Mouse (Mus musculus) adipose tissue, adult 10 weeks (tissue): ENCODE results near the gene Ssxa1. TPM values are rescaled to one million over a fixed set of nuclear protein-coding genes. Genes with fewer than 3 reads are reported as not detected.

Source experiments
- polyA plus RNA-seq: library from polyadenylated mRNA; stranded (reverse); fragments of 350-450 nt; fragmentation: Illumina TruSeq; extraction: RNeasy Lipid Tissue Mini Kit (QIAGEN cat#74804); gene quantifications from one replicate; pipeline ENCODE4 v1.2.3, GENCODE M21; 2014; ENCODE audit warnings: low read depth, low replicate concordance

Gene Ssxa1
- polyA plus RNA-seq: not detected

DNA sequence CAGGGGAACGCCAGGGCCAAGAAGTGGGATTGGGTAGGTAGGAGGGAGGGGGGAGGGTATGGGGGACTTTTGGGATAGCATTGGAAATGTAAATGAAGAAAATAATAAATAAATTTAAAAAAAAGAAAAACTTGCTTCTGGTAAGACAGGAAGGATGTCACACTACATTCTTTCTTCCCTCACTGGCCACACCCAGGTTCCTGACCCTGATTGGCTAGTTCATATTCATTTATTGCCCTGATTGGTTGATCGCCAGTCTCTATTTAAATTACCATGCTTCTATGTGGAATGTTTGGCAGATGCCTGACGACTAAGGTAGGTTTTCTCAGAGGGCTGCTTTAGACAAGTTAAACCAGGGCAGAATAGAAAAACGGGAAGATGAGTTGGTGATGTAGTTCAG is at the start of gene Ssxa1:
TSS of gene Ssxa1 (plus strand) at position 301 of the 400 bp plus-strand sequence.

DNA sequence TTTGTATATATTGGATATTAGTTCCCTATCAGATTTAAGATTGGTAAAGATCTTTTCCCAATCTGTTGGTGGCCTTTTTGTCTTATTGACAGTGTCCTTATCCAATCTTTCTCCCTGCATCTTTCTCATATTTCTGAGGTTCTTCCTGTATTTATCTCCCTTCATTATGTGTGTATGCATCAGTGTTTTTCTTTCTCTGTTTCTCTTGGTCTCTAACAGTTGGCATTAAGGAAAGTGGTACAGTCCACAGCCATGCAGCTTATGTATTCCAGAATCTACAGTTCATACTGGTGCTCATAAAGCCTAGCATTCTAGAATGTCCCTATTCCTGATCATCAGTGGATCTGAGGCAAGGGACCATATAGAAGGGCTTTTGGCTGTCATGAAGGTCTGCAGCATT is 47.5 kb upstream of the Ssxa1 start, which contains the start of gene Spaca5:
TSS of gene Spaca5 (plus strand) at position 301 of the 400 bp plus-strand sequence.

DNA sequence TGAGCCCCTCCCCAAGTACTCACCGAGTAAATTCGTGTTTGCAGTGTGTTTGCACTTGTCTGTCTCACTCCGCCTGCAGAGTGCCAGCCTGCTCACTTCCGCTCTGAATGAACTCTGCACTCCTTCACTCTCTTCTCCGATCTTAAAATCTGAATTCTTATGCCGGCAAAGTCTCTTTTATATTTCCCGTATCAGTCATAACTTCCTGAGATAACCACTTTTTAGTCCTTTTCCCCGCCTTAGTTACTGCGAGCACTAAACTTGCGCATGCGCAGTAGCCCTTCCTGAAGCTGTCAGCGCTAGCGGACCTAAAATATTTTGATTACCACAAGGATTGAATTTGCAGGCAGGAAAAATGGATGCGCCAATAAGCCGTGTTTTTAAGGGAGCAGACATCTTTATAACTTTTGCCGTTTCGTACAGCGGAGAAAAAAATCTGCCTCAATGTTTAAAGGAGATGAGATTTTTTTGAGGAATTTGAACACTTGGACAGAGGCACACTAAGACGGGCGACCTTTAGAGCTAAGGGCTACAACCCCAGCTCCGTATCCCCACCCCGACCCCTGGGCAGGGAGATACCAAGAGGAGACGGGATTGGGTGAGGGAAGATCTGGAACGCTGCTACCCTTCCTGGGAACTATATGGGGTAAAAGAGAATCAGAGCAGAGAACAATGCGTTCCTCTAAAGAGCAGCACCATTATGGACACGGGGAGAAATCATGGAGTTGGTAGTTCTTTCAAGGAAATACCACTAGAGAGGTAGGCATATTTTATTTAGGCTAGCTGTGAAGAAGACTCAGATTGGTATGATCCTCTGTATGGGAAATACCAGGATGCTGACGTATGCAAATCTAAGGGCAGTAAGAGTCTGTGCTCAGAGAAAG is 26.4 kb upstream of the Ssxa1 start, which contains the start of gene Zfp300:
TSS of gene Zfp300 (minus strand) at position 545 of the 884 bp plus-strand sequence.

Other genes with a start within 250 kb of the Ssxa1 start
- 12.7 TPM for gene Timp1, start 245.7 kb upstream of the Ssxa1 start, polyA plus RNA-seq
- 0.29 TPM for gene Syn1, start 194.8 kb upstream of the Ssxa1 start, polyA plus RNA-seq
- gene Cfp, start 184.3 kb upstream of the Ssxa1 start, polyA plus RNA-seq: 36.4 TPM
- gene Elk1, start 165.2 kb upstream of the Ssxa1 start, polyA plus RNA-seq: 11.7 TPM
- 45.8 TPM for gene Uxt, start 153.8 kb upstream of the Ssxa1 start, polyA plus RNA-seq
- 9.3 TPM for gene Zfp182, start 53.5 kb upstream of the Ssxa1 start, polyA plus RNA-seq
- 0.98 TPM for gene Spaca5, start 47.4 kb upstream of the Ssxa1 start, polyA plus RNA-seq
- 1.0 TPM for gene Zfp300, start 26.3 kb upstream of the Ssxa1 start, polyA plus RNA-seq
- gene Gm21876, start 59.8 kb downstream of the Ssxa1 start, polyA plus RNA-seq: not detected